8 mouse cellular contexts compared by ENCODE assay signal in genomic region chr10:122815094-122815493, GRCm38 (mm10).
A peak's percentile ranks its signal among the peaks of the same experiment; 100 is the strongest.
DNase-seq lines count a peak whose midpoint lies in the region; ATAC-seq and TF ChIP-seq lines count a peak whose summit lies in the region.

No protein-coding gene starts in this region.

- no peaks in the 10 kb centered on the region for H3K27me3 ChIP-seq in midbrain, embryonic 12.5 days
- H3K27me3 ChIP-seq in midbrain, embryonic 11.5 days (ENCODE audit: control insufficient read depth, insufficient read depth, low read length), result no peaks in the 10 kb centered on the region
- H3K27me3 ChIP-seq in liver, postnatal 0 days (ENCODE audit: insufficient read depth, low read length), result no peaks in the 10 kb centered on the region
- H3K27me3 ChIP-seq in neural tube, embryonic 15.5 days (replicated peaks), result no peaks in the 10 kb centered on the region

- H3K27ac ChIP-seq in midbrain, embryonic 12.5 days (replicated peaks), result no peak overlapping the region
- H3K27ac ChIP-seq in midbrain, embryonic 11.5 days (ENCODE audit: low read depth, low read length), result no peak overlapping the region
- H3K27ac ChIP-seq in liver, postnatal 0 days (ENCODE audit: low read depth), result no peak overlapping the region
- peak overlapping the region; percentile 56 for H3K27ac ChIP-seq in neural tube, embryonic 15.5 days (replicated peaks)

- no peak for TF ChIP-seq CTCF in liver, postnatal 0 days (IDR thresholded peaks at IDR 0.05; ENCODE audit: low read depth)

- no peaks in the 10 kb centered on the region for H3K9me3 ChIP-seq in midbrain, embryonic 12.5 days
- no peaks in the 10 kb centered on the region for H3K9me3 ChIP-seq in midbrain, embryonic 11.5 days (ENCODE audit: control insufficient read depth, low read length)
- no peaks in the 10 kb centered on the region for H3K9me3 ChIP-seq in liver, postnatal 0 days (ENCODE audit: low read length)
- H3K9me3 ChIP-seq in neural tube, embryonic 15.5 days (replicated peaks), result no peaks in the 10 kb centered on the region

- no peak for DNase-seq in midbrain, embryonic 11.5 days (ENCODE audit: low spot score, missing footprints)
- DNase-seq in adrenal gland, postnatal 10 days, result peak; percentile 76
- DNase-seq in gastrocnemius, postnatal 25 days, result peak; percentile 70
- peak; percentile 63 for DNase-seq in kidney, adult 11 months
- DNase-seq in liver, postnatal 0 days, result peak; percentile 51
- DNase-seq in embryo, embryonic 10 days (ENCODE audit: low spot score), result no peak

- no peak overlapping the region for H3K4me3 ChIP-seq in midbrain, embryonic 12.5 days
- no peak overlapping the region for H3K4me3 ChIP-seq in midbrain, embryonic 11.5 days (ENCODE audit: low read depth, low read length)
- H3K4me3 ChIP-seq in liver, postnatal 0 days (ENCODE audit: low read depth, low read length), result no peak overlapping the region
- no peak overlapping the region for H3K4me3 ChIP-seq in neural tube, embryonic 15.5 days (replicated peaks)

- TF ChIP-seq EP300 in liver, postnatal 0 days (IDR thresholded peaks at IDR 0.05; ENCODE audit: low read depth), result no peak

- 0 out of 2 replicates have a peak overlapping the region, but pooled peaks have one; percentile 31 for H3K9ac ChIP-seq in midbrain, embryonic 12.5 days (replicated peaks)
- no peak overlapping the region for H3K9ac ChIP-seq in midbrain, embryonic 11.5 days (ENCODE audit: low read length)
- H3K9ac ChIP-seq in liver, postnatal 0 days (replicated peaks), result no peak overlapping the region
- no peak overlapping the region for H3K9ac ChIP-seq in neural tube, embryonic 15.5 days (replicated peaks)

- ATAC-seq in midbrain, embryonic 12.5 days (ENCODE audit: low FRiP score, low read depth), result no peak
- ATAC-seq in midbrain, embryonic 11.5 days (ENCODE audit: low FRiP score), result no peak
- ATAC-seq in liver, postnatal 0 days, result peak; percentile 78
- ATAC-seq in neural tube, embryonic 15.5 days (ENCODE audit: low FRiP score), result peak; percentile 56; the same call in 1 of the 2 replicates

- 79% methylated on average over 14 of the region's 14 CpGs for WGBS in midbrain, embryonic 12.5 days
- WGBS in midbrain, embryonic 11.5 days, result 88% methylated on average over 14 of the region's 14 CpGs
- WGBS in liver, postnatal 0 days (ENCODE audit: insufficient replicate concordance), result 23% methylated on average over 14 of the region's 14 CpGs
- WGBS in neural tube, embryonic 15.5 days, result 17% methylated on average over 14 of the region's 14 CpGs

- peaks cover 3% of the 10 kb centered on the region for H3K4me1 ChIP-seq in midbrain, embryonic 12.5 days
- no peaks in the 10 kb centered on the region for H3K4me1 ChIP-seq in midbrain, embryonic 11.5 days (ENCODE audit: control insufficient read depth, insufficient read depth, low read length)
- H3K4me1 ChIP-seq in liver, postnatal 0 days (ENCODE audit: insufficient read depth), result no peaks in the 10 kb centered on the region
- H3K4me1 ChIP-seq in neural tube, embryonic 15.5 days, result peaks cover 28% of the 10 kb centered on the region

- no peak overlapping the region for H3K4me2 ChIP-seq in midbrain, embryonic 12.5 days (replicated peaks)
- no peak overlapping the region for H3K4me2 ChIP-seq in midbrain, embryonic 11.5 days
- peak overlapping the region; percentile 47 for H3K4me2 ChIP-seq in liver, postnatal 0 days (ENCODE audit: low read depth, low read length)
- no peak overlapping the region for H3K4me2 ChIP-seq in neural tube, embryonic 15.5 days

- no peaks in the 10 kb centered on the region for H3K36me3 ChIP-seq in midbrain, embryonic 12.5 days
- H3K36me3 ChIP-seq in midbrain, embryonic 11.5 days (ENCODE audit: control insufficient read depth, insufficient read depth, low read length), result no peaks in the 10 kb centered on the region
- no peaks in the 10 kb centered on the region for H3K36me3 ChIP-seq in liver, postnatal 0 days (replicated peaks; ENCODE audit: insufficient read depth, low read length)
- no peaks in the 10 kb centered on the region for H3K36me3 ChIP-seq in neural tube, embryonic 15.5 days

Comparison
In these comparisons a context has a peak if more than half of its experiments do, and no peak if none do; other contexts are left out.
1. ATAC-seq: peak in liver, postnatal 0 days (single experiment) and neural tube, embryonic 15.5 days (single experiment); none in midbrain, embryonic 12.5 days (single experiment) and midbrain, embryonic 11.5 days (single experiment).
2. DNase-seq: peak in adrenal gland, postnatal 10 days (single experiment), gastrocnemius, postnatal 25 days (single experiment), kidney, adult 11 months (single experiment) and liver, postnatal 0 days (single experiment); none in midbrain, embryonic 11.5 days (single experiment) and embryo, embryonic 10 days (single experiment).